ENCODE assay signal across 8 mouse cellular contexts in genomic region chr6:36249047-36249446, GRCm38 (mm10).
A peak's percentile ranks its signal among the peaks of the same experiment; 100 is the strongest.
DNase-seq lines count a peak whose midpoint lies in the region; ATAC-seq and TF ChIP-seq lines count a peak whose summit lies in the region.

No protein-coding gene starts in this region.

- DNase-seq in heart, postnatal 0 days (ENCODE audit: low spot score) = peak; percentile 29
- DNase-seq in heart, postnatal 25 days (ENCODE audit: low spot score) = no peak
- DNase-seq in ovary, postnatal 14 days (ENCODE audit: low spot score) = peak; percentile 8
- no peak for DNase-seq in ovary, adult 18-20 months (ENCODE audit: low spot score)
- peak; percentile 65 for DNase-seq in embryo, embryonic 10 days (ENCODE audit: low spot score)
- no peak for DNase-seq in stomach, postnatal 0 days (ENCODE audit: low spot score)
- DNase-seq in ovary, postnatal 36 days (ENCODE audit: low spot score) = no peak
- DNase-seq in left cerebral cortex, adult 11 months (ENCODE audit: low spot score) = no peak

- TF ChIP-seq CTCF in heart, postnatal 0 days (IDR thresholded peaks at IDR 0.05; ENCODE audit: low read depth) = peak; percentile 72
- TF ChIP-seq CTCF in stomach, postnatal 0 days (IDR thresholded peaks at IDR 0.05; ENCODE audit: low read depth) = peak; percentile 81

- intact Hi-C loops in heart, postnatal 25 days (cut with DNase I) = loop anchor here (5.0 kb wide), 1 partner anchor 242 kb away; no protein-coding TSS in a partner anchor

- H3K4me3 ChIP-seq in heart, postnatal 0 days (ENCODE audit: low read depth, low read length) = no peak overlapping the region
- H3K4me3 ChIP-seq in stomach, postnatal 0 days (ENCODE audit: low read depth, low read length) = no peak overlapping the region

- WGBS in heart, postnatal 0 days = 24% methylated on average over 4 of the region's 4 CpGs
- WGBS in stomach, postnatal 0 days = 25% methylated on average over 4 of the region's 4 CpGs

- TF ChIP-seq EP300 in heart, postnatal 0 days (IDR thresholded peaks at IDR 0.05; ENCODE audit: low read depth) = no peak
- no peak for TF ChIP-seq EP300 in stomach, postnatal 0 days (optimal IDR thresholded peaks at IDR 0.05)

- H3K4me1 ChIP-seq in heart, postnatal 0 days (ENCODE audit: control insufficient read depth, insufficient read depth) = no peaks in the 10 kb centered on the region
- no peaks in the 10 kb centered on the region for H3K4me1 ChIP-seq in stomach, postnatal 0 days (replicated peaks; ENCODE audit: control insufficient read depth, insufficient read depth)

- H3K36me3 ChIP-seq in heart, postnatal 0 days (replicated peaks; ENCODE audit: control insufficient read depth, insufficient read depth, low read length) = no peaks in the 10 kb centered on the region
- no peaks in the 10 kb centered on the region for H3K36me3 ChIP-seq in stomach, postnatal 0 days (ENCODE audit: control insufficient read depth, insufficient read depth, low read length)

- H3K27me3 ChIP-seq in heart, postnatal 0 days (ENCODE audit: control insufficient read depth, insufficient read depth, low read length) = no peaks in the 10 kb centered on the region
- no peaks in the 10 kb centered on the region for H3K27me3 ChIP-seq in stomach, postnatal 0 days (ENCODE audit: control insufficient read depth, insufficient read depth, low read length)

- no peak overlapping the region for H3K9ac ChIP-seq in heart, postnatal 0 days (replicated peaks; ENCODE audit: low read depth, low read length)
- no peak overlapping the region for H3K9ac ChIP-seq in stomach, postnatal 0 days (ENCODE audit: low read length)

- H3K4me2 ChIP-seq in heart, postnatal 0 days (ENCODE audit: low read depth, low read length) = no peak overlapping the region
- H3K4me2 ChIP-seq in stomach, postnatal 0 days (replicated peaks; ENCODE audit: low read depth) = no peak overlapping the region

- no peaks in the 10 kb centered on the region for H3K9me3 ChIP-seq in heart, postnatal 0 days (replicated peaks; ENCODE audit: control insufficient read depth, low read length)
- no peaks in the 10 kb centered on the region for H3K9me3 ChIP-seq in stomach, postnatal 0 days (ENCODE audit: control insufficient read depth, low read length)

- no peak for ATAC-seq in heart, postnatal 0 days (ENCODE audit: insufficient read depth, low read depth)
- no peak for ATAC-seq in stomach, postnatal 0 days (ENCODE audit: low FRiP score, low TSS enrichment)

- no peak overlapping the region for H3K27ac ChIP-seq in heart, postnatal 0 days (ENCODE audit: low read depth)
- no peak overlapping the region for H3K27ac ChIP-seq in stomach, postnatal 0 days (replicated peaks)

Comparison
In these comparisons a context has a peak if more than half of its experiments do, and no peak if none do; other contexts are left out.
1. DNase-seq: peak in heart, postnatal 0 days (single experiment), ovary, postnatal 14 days (single experiment) and embryo, embryonic 10 days (single experiment); none in heart, postnatal 25 days (single experiment), ovary, adult 18-20 months (single experiment), stomach, postnatal 0 days (single experiment), ovary, postnatal 36 days (single experiment) and left cerebral cortex, adult 11 months (single experiment).